Mouse (Mus musculus) brain, embryonic 18.5 days (tissue): ENCODE measurements around the gene Megf11.

Experiments used
- DNase-seq: peaks from one replicate; pipeline ENCODE4 v3.0.0-alpha.2; 2012; ENCODE audit warnings: low read depth, low spot score

Gene Megf11

GRCm38 (mm10) chr9:64519921-64520746 lies 134.7 kb downstream of the Megf11 start:
- no peak for DNase-seq

- no peak for DNase-seq
These were observed 135.4 kb downstream of the Megf11 start for GRCm38 (mm10) chr9:64520747-64521283.

GRCm38 (mm10) chr9:64523264-64524045 lies 138.0 kb downstream of the Megf11 start:
- DNase-seq, result no peak

GRCm38 (mm10) chr9:64528061-64528460 lies 142.6 kb downstream of the Megf11 start:
- no peak for DNase-seq

- no peak for DNase-seq
These were observed 143.2 kb downstream of the Megf11 start for GRCm38 (mm10) chr9:64528595-64528994.

- no peak for DNase-seq
These were observed 146.5 kb downstream of the Megf11 start for GRCm38 (mm10) chr9:64531935-64532334.

GRCm38 (mm10) chr9:64532711-64533242 lies 147.4 kb downstream of the Megf11 start:
- no peak for DNase-seq

GRCm38 (mm10) chr9:64533488-64534119 lies 148.2 kb downstream of the Megf11 start:
- no peak for DNase-seq

GRCm38 (mm10) chr9:64534313-64534712 lies 148.9 kb downstream of the Megf11 start:
- no peak for DNase-seq

- no peak for DNase-seq
These were observed 149.6 kb downstream of the Megf11 start for GRCm38 (mm10) chr9:64534856-64535539.

- no peak for DNase-seq
These were observed 152.4 kb downstream of the Megf11 start for GRCm38 (mm10) chr9:64537821-64538220.

- DNase-seq, result no peak
These were observed 156.8 kb downstream of the Megf11 start for GRCm38 (mm10) chr9:64542246-64542645.

GRCm38 (mm10) chr9:64543125-64543524 lies 157.7 kb downstream of the Megf11 start:
- DNase-seq, result no peak

- no peak for DNase-seq
These were observed 161.0 kb downstream of the Megf11 start for GRCm38 (mm10) chr9:64546344-64546991.

GRCm38 (mm10) chr9:64548332-64548731 lies 162.9 kb downstream of the Megf11 start:
- no peak for DNase-seq

- DNase-seq, result no peak
These were observed 165.9 kb downstream of the Megf11 start for GRCm38 (mm10) chr9:64551307-64551706.

- no peak for DNase-seq
These were observed 166.6 kb downstream of the Megf11 start for GRCm38 (mm10) chr9:64552046-64552445.

- DNase-seq, result no peak
These were observed 168.0 kb downstream of the Megf11 start for GRCm38 (mm10) chr9:64553441-64553840.

GRCm38 (mm10) chr9:64555620-64556019 lies 170.2 kb downstream of the Megf11 start:
- DNase-seq, result no peak

GRCm38 (mm10) chr9:64557110-64557745 lies 171.8 kb downstream of the Megf11 start:
- DNase-seq, result no peak
